Mouse (Mus musculus): Measurements from ENCODE around the gene Ier5l.

GRCm38 (mm10) chr2:30435326-30436155 is 38.5 kb downstream of the Ier5l start:
- TF ChIP-seq CTCF (conservative IDR thresholded peaks at IDR 0.05 in 1 of 2, IDR thresholded peaks at IDR 0.05 in 1 of 2; ENCODE audit: low read depth in 2 of 2, low read length in 2 of 2) (peak; percentile 89 to 94), EP300 (IDR thresholded peaks at IDR 0.05; ENCODE audit: low read length) (no peak), RAD21 (IDR thresholded peaks at IDR 0.05; ENCODE audit: low read depth, low read length) (peak; percentile 96), POLR2AphosphoS2 (IDR thresholded peaks at IDR 0.05; ENCODE audit: low read depth, low read length) (no peak), PAX5 (IDR thresholded peaks at IDR 0.05; ENCODE audit: low read length) (no peak), ZC3H11A (IDR thresholded peaks at IDR 0.05; ENCODE audit: low read depth, low read length) (peak; percentile 60; the same call in 1 of the 2 replicates), POLR2A (IDR thresholded peaks at IDR 0.05; ENCODE audit: low read depth, low read length) (no peak), MEF2A (IDR thresholded peaks at IDR 0.05; ENCODE audit: borderline replicate concordance, low read depth, low read length) (no peak), MXI1 (IDR thresholded peaks at IDR 0.05; ENCODE audit: low read depth, low read length) (no peak)
